Mouse (Mus musculus) myocyte (in vitro differentiated cells): ENCODE data around the gene Mapk8ip3.

Experiments used
- CEBPB ChIP-seq: IDR thresholded peaks from 2 replicates; pipeline ENCODE4 v1.6.1; 2011; ENCODE audit warnings: mild to moderate bottlenecking, moderate library complexity; ENCODE audit not compliant: poor library complexity, insufficient read depth, severe bottlenecking
- MAX ChIP-seq: IDR thresholded peaks from one replicate; pipeline ENCODE4 v1.6.1; 2011; ENCODE audit warnings: low read depth, mild to moderate bottlenecking, control low read depth
- POLR2A ChIP-seq: IDR thresholded peaks from one replicate; pipeline ENCODE4 v1.6.1; 2011; ENCODE audit warnings: low read depth, mild to moderate bottlenecking, control low read depth, moderate library complexity; ENCODE audit not compliant: insufficient read length
- SRF ChIP-seq: IDR thresholded peaks from one replicate; pipeline ENCODE4 v1.6.1; 2011; ENCODE audit warnings: low read depth; ENCODE audit not compliant: control insufficient read depth, insufficient read length
- TCF12 ChIP-seq: IDR thresholded peaks from one replicate; pipeline ENCODE4 v1.6.1; 2011; ENCODE audit warnings: mild to moderate bottlenecking, control low read depth; ENCODE audit not compliant: poor library complexity, insufficient read depth, severe bottlenecking

DNA sequence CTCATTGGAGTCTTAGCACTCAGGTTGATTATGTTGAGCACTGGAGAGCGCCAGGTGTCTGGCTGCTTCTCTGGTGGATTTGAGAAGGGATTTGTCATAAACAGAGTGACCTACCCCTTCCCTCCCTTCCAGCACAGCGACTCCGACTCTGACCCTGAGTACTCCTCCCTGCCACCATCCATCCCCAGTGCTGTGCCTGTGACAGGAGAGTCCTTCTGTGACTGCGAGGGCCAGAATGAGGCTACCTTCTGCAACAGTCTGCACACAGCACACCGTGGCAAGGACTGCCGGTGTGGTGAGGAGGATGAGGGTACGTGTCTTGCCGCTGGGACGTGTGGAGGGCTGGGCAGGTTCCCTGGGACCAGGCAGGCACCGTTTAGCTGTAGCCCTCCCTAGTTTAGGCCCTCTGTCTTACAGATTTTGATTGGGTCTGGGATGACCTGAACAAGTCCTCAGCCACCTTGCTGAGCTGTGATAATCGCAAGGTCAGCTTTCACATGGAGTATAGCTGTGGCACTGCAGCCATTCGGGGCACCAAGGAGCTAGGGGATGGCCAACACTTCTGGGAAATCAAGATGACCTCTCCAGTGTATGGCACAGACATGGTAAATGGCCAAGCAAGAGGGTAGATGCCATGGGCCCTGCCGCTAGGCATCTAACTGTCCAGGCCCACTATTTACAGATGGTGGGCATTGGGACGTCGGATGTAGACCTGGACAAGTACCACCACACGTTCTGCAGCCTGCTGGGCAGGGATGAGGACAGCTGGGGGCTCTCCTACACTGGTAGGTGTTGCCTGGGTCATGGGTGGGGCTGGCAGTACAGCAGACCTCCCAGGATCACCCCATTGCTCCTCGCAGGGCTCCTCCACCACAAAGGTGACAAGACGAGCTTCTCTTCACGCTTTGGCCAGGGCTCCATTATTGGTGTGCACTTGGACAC, 46.4 kb downstream of the Mapk8ip3 start:
- peak; percentile 34 for TF ChIP-seq POLR2A
- TF ChIP-seq TCF12 = no peak
- TF ChIP-seq MAX = no peak
- TF ChIP-seq SRF = no peak
- no peak for TF ChIP-seq CEBPB
